Mouse (Mus musculus) activated CD4-positive, CD25-positive, alpha-beta regulatory T cell, adult 4 months (primary cell): ENCODE results near the gene Spcs2. TPM values are rescaled to one million over a fixed set of nuclear protein-coding genes. Genes with fewer than 3 reads are reported as not detected.

Experiments
- polyA plus RNA-seq, 2 experiments: library from polyadenylated mRNA; unstranded; fragments of 100-300 nt; shearing (Covaris generic); gene quantifications; one replicate each; pipeline ENCODE4 v1.2.1; 2017

Spcs2 gene
- polyA plus RNA-seq, 2 experiments from 2014 or later = 511 to 516 TPM

Other genes starting within 250 kb of the Spcs2 start
- under 1 TPM in 1 of 2 experiments, not detected in 1; 0.25 TPM for gene Tpbgl, start 236.4 kb downstream of the Spcs2 start, polyA plus RNA-seq
- gene Slco2b1, start 152.1 kb downstream of the Spcs2 start, polyA plus RNA-seq = not detected
- not detected for gene Olfr520, start 133.2 kb downstream of the Spcs2 start, polyA plus RNA-seq
- gene Olfr521, start 100.0 kb downstream of the Spcs2 start, polyA plus RNA-seq = not detected
- gene Neu3, start 35.0 kb downstream of the Spcs2 start, polyA plus RNA-seq = 10 to 100 TPM; 24.2 to 29.1 TPM
- under 1 TPM; 0.32 to 0.34 TPM for gene Xrra1, start 4.3 kb downstream of the Spcs2 start, polyA plus RNA-seq
- 1 to 10 TPM; 6.0 to 6.6 TPM for gene Rnf169, start 117.0 kb upstream of the Spcs2 start, polyA plus RNA-seq
- not detected for gene Chrdl2, start 142.7 kb upstream of the Spcs2 start, polyA plus RNA-seq